Mouse (Mus musculus) small intestine, adult 10 weeks (tissue): Measurements from ENCODE around the gene Gdpgp1. TPM values are rescaled to one million over a fixed set of nuclear protein-coding genes. Genes with fewer than 3 reads are reported as not detected.

Experiments used
- polyA plus RNA-seq: library from polyadenylated mRNA; stranded (reverse); fragments of 350-450 nt; fragmentation: Illumina TruSeq; extraction: RNeasy Lipid Tissue Mini Kit (QIAGEN cat#74804); gene quantifications from one replicate; pipeline ENCODE4 v1.2.3, GENCODE M21; 2014; ENCODE audit warnings: low replicate concordance

The Gdpgp1 gene
- 1.9 TPM for polyA plus RNA-seq

GRCm38 (mm10) chr7:80232489-80233029 is at the start of gene Gdpgp1, which contains the start of gene Cib1:
Gene Gdpgp1 (plus strand): TSS chr7:80232865.
Gene Cib1 (minus strand): TSS chr7:80232813.

GRCm38 (mm10) chr7:80186531-80187296 is 46.0 kb upstream of the Gdpgp1 start, which contains the start of gene Sema4b:
Gene Sema4b (plus strand): TSS chr7:80186841.

GRCm38 (mm10) chr7:80246148-80246721 is 13.6 kb downstream of the Gdpgp1 start, which contains the start of gene Ttll13:
Gene Ttll13 (plus strand): TSS chr7:80246376.

GRCm38 (mm10) chr7:80260625-80261371 is 28.1 kb downstream of the Gdpgp1 start, which contains the start of gene Ngrn:
Gene Ngrn (plus strand): TSS chr7:80261215.

GRCm38 (mm10) chr7:80268897-80269750 is 36.5 kb downstream of the Gdpgp1 start, which contains the start of gene Vps33b:
Gene Vps33b (plus strand): TSS chr7:80269649.

Other genes with a start within 250 kb of the Gdpgp1 start
- 1.9 TPM for gene Zfp710, start 208.1 kb upstream of the Gdpgp1 start, polyA plus RNA-seq
- gene Idh2, start 117.5 kb upstream of the Gdpgp1 start, polyA plus RNA-seq = 2.1 TPM
- gene Sema4b, start 46.0 kb upstream of the Gdpgp1 start, polyA plus RNA-seq = 2.6 TPM
- gene Cib1, start 52 bp upstream of the Gdpgp1 start, polyA plus RNA-seq = 18.0 TPM
- gene Ttll13, start 13.5 kb downstream of the Gdpgp1 start, polyA plus RNA-seq = not detected
- 9.5 TPM for gene Ngrn, start 28.4 kb downstream of the Gdpgp1 start, polyA plus RNA-seq
- 4.6 TPM for gene Vps33b, start 36.8 kb downstream of the Gdpgp1 start, polyA plus RNA-seq
- gene Prc1, start 61.6 kb downstream of the Gdpgp1 start, polyA plus RNA-seq = 28.1 TPM
- gene Rccd1, start 91.6 kb downstream of the Gdpgp1 start, polyA plus RNA-seq = 2.9 TPM
- gene Unc45a, start 108.1 kb downstream of the Gdpgp1 start, polyA plus RNA-seq = 1.2 TPM
- 11.0 TPM for gene Hddc3, start 110.2 kb downstream of the Gdpgp1 start, polyA plus RNA-seq
- 3.3 TPM for gene Man2a2, start 138.5 kb downstream of the Gdpgp1 start, polyA plus RNA-seq
- gene Fes, start 155.1 kb downstream of the Gdpgp1 start, polyA plus RNA-seq = 0.48 TPM
- gene Furin, start 172.6 kb downstream of the Gdpgp1 start, polyA plus RNA-seq = 1.1 TPM